Mouse (Mus musculus): ENCODE measurements around the gene Slc22a26.

GRCm38 (mm10) chr19:7775306-7775705 lies 27.2 kb downstream of the Slc22a26 start:
- no peak for TF ChIP-seq POLR2A (IDR thresholded peaks at IDR 0.05; ENCODE audit: low read depth, low read length)
- TF ChIP-seq CTCF (IDR thresholded peaks at IDR 0.05; ENCODE audit: extremely low read depth, insufficient read depth, insufficient read length, insufficient replicate concordance), result no peak

Measured in spleen, adult 2 months (tissue).